Mouse (Mus musculus) spleen, adult 2 months (tissue): ENCODE measurements around the gene Mllt6. TPM values are rescaled to one million over a fixed set of nuclear protein-coding genes. Genes with fewer than 3 reads are reported as not detected.

Source experiments
- DNase-seq, 2 experiments: peaks; one replicate each; pipeline versions ENCODE4 v3.0.0 to v3.0.0-alpha.2; 2012 to 2021; ENCODE audit warnings: low spot score in 2 of 2, low read depth in 1 of 2
- H3K27ac ChIP-seq: fragments of 200-500 bp; 2 replicates; pipeline ENCODE4 v1.5.1; 2012; ENCODE audit warnings: low read length, inconsistent platforms; ENCODE audit not compliant: insufficient read depth
- H3K27me3 ChIP-seq: fragments of 200-500 bp; 2 replicates; pipeline ENCODE4 v1.6.1; 2012; ENCODE audit warnings: mild to moderate bottlenecking, moderate library complexity, low read length, inconsistent platforms; ENCODE audit not compliant: control insufficient read depth, insufficient read depth
- H3K36me3 ChIP-seq: fragments of 200-500 bp; 2 replicates; pipeline ENCODE4 v1.6.1; 2012; ENCODE audit warnings: mild to moderate bottlenecking, low read length, inconsistent platforms; ENCODE audit not compliant: control insufficient read depth, insufficient read depth
- H3K4me1 ChIP-seq: fragments of 200-500 bp; 2 replicates; pipeline ENCODE4 v1.6.1; 2011; ENCODE audit warnings: inconsistent platforms; ENCODE audit not compliant: control insufficient read depth, insufficient read depth, insufficient read length
- H3K4me3 ChIP-seq: fragments of 200-500 bp; 2 replicates; pipeline ENCODE4 v1.5.1; 2011; ENCODE audit warnings: mild to moderate bottlenecking, inconsistent platforms; ENCODE audit not compliant: insufficient read depth, insufficient read length; ENCODE audit errors: extremely low read depth
- CTCF ChIP-seq: fragments of 200-500 bp; IDR thresholded peaks from 2 replicates; pipeline ENCODE4 v1.5.1; 2011; ENCODE audit warnings: mild to moderate bottlenecking, inconsistent platforms; ENCODE audit not compliant: insufficient read depth, insufficient read length, insufficient replicate concordance; ENCODE audit errors: extremely low read depth
- POLR2A ChIP-seq: fragments of 200-500 bp; IDR thresholded peaks from 2 replicates; pipeline ENCODE4 v1.6.1; 2011; ENCODE audit warnings: low read depth, low read length, inconsistent platforms
- WGBS: fragments of 180-500 bp; shearing (Covaris S2); methylation state at CpG from one replicate; pipeline ENCODE4 v1.1.7; 2018; 5-methylcytosine and 5-hydroxymethylcytosine counted together
- polyA plus RNA-seq: library from polyadenylated mRNA; depleted of rRNA; stranded (reverse); fragments of >200 nt; gene quantifications from 2 replicates; pipeline ENCODE4 v1.2.3, GENCODE M21; 2012

Mllt6 gene
- polyA plus RNA-seq, 1 experiment, result 65.8 TPM

DNA sequence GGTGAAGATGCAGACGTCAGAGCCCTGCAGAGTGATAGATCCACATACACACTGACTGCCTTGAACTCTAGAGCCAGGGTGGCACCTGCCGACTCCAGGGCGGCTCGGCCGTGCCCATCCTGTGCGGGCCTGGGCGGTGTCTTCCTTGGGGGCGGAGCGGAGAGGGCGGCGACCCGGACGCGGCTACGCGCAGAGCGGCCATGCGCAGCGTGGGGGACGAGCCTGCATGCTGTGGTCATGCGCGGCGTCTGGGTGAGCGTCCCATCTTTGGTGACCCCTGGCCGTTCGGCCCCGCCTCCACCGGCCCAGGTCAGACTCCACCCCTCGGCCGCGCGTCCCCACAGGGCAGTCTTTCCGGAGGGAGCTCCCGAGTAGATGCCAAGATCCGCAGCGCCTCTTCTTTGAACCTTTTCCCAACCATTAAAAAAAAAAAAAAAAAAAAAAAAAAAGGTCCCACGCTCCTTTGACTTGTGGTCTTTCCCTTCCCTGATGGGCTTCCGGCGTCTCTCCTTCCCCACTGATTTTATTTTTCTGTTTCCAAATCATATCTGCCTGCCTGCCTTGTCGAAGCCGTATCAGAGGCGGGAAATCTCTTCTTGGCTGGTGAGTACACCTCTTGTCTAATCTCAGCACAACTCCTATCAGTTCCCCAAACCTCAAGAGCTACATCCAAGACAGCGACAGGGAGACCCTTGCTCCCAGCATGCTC is 22.6 kb downstream of the Mllt6 start, which contains the start of gene Cisd3:
Gene Cisd3, plus strand, starts transcription at position 214 of the 709 bp plus-strand sequence.
- peak within 1 kb of the TSS; percentile 97 for H3K27ac ChIP-seq
- no peaks in the 10 kb centered on the region for H3K27me3 ChIP-seq
- peak within 1 kb of the TSS; percentile 55; the same call in 1 of the 2 replicates for H3K4me3 ChIP-seq
- H3K36me3 ChIP-seq, result peaks cover 9% of the 10 kb centered on the region
- TF ChIP-seq CTCF (no peak), POLR2A (peak; percentile 72)
- H3K4me1 ChIP-seq, result peaks cover 21% of the 10 kb centered on the region
- WGBS, result 2% methylated on average over 43 of the region's 43 CpGs
- peak; percentile 61 to 93 for DNase-seq

DNA sequence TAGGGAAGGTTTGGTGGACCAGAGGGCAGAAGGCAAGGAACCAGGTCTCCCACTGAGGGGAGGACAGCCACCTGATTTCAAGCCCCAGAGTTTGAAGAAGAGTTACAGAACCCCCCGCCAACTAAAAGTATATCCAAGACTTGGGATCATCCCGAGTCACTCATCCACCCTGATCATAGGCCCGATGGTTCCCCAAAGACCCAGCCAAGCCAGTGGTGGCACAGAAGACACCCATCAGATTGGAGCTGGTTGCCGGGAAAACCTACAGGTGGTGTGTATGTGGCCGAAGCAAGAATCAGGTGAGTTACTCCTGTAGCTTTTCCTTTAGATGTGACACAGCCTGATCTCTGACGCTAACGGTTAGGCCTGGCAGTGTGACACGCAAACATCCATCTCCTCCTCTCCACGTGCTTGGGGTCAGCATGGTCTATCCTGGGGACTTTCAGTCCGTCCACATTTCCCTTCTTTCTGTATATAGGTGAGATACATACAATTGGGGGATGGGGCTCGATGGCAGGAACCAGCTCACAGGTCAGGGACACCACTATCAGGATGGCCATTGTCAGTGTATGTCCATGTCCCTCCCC is 23.2 kb downstream of the Mllt6 start:
- DNase-seq, result no peak
- 84% methylated on average over 11 of the region's 11 CpGs for WGBS
- TF ChIP-seq CTCF (no peak), POLR2A (no peak)
- H3K27ac ChIP-seq, result peak overlapping the region; percentile 17; the same call in 1 of the 2 replicates
- peak overlapping the region; percentile 42; the same call in 1 of the 2 replicates for H3K4me3 ChIP-seq
- no peaks in the 10 kb centered on the region for H3K27me3 ChIP-seq
- peaks cover 21% of the 10 kb centered on the region for H3K4me1 ChIP-seq
- peaks cover 7% of the 10 kb centered on the region; the same call in 1 of the 2 replicates for H3K36me3 ChIP-seq

DNA sequence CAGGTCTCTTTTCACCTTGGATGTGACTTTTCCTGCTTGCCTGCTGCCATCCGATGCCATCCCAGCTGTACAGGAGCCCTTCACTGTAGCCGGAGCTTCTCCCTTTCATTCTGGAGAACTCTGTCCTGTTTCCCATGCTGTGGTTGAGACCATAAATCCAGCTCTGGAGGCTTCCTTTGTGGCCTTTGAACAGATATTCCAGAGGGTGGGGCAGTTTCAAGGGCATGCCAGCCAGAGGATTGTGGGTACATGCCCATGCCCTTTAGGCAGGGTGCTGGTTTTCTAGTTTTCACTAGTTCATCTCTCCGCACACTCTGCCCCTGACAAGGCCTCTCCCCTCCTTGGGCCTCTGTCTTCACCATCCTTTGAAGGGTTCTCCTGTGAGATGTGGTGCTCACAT is 23.8 kb downstream of the Mllt6 start:
- Histone ChIP-seq H3K27me3 (no peaks in the 10 kb centered on the region), H3K36me3 (0 out of 2 replicates have a peak, but pooled peaks cover 1% of the 10 kb centered on the region), H3K27ac (no peak overlapping the region), H3K4me3 (no peak overlapping the region), H3K4me1 (peaks cover 21% of the 10 kb centered on the region)
- WGBS, result 97% methylated on average over 3 of the region's 3 CpGs
- TF ChIP-seq POLR2A, result no peak
- no peak for TF ChIP-seq CTCF
- no peak for DNase-seq

DNA sequence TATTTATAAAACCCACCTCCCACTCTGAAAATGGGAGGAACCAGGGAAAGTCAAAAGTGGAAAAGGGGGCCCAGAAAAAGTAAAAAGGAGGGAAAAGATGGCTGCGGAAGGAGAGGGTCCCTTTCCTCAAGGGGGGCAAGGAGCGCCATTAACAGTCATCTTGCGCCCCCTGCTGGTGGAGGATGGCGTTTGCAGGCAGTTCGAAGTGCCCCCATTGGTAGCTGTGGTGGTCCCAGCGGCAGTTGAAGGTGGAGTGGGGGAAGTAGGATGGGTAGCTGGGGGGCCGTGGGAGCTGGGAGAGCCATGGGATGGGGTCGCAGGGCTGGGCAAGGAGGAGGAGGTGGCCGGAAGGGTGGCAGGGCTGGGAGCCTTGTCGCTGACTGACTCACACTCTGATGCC is 26.6 kb downstream of the Mllt6 start:
- DNase-seq, result peak in 1 of 2 experiments; percentile 60
- H3K4me3 ChIP-seq, result no peak overlapping the region

DNA sequence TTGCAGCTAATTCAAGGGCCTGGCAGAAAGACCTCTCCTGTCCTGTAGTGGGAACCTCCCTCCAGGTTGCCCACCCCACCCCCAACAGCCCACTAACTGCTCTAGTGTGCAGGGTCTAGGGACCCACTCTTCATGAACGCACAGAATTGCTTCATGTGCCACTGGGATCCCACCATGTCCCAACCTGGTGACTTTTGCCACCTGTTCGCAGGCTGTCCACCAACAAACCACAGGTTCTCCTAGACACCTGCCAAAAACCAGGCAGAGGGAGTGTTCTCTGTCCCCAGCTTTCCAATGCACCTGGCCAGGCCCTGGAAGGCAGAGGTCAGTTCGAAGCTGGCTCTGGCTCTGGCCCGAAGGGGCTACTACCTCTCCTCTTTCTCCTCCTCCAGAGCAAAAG is 31.2 kb downstream of the Mllt6 start:
- Histone ChIP-seq H3K36me3 (0 out of 2 replicates have a peak, but pooled peaks cover 1% of the 10 kb centered on the region), H3K4me3 (no peak overlapping the region), H3K27me3 (peaks cover 10% of the 10 kb centered on the region), H3K27ac (no peak overlapping the region), H3K4me1 (peaks cover 8% of the 10 kb centered on the region; the same call in 1 of the 2 replicates)
- TF ChIP-seq CTCF (no peak), POLR2A (no peak)
- DNase-seq, result no peak
- WGBS, result 91% methylated on average over 4 of the region's 4 CpGs

More for the DNA sequence above, 26.6 kb downstream of the Mllt6 start:
- 25% methylated on average over 10 of the region's 10 CpGs for WGBS
- Histone ChIP-seq H3K36me3 (0 out of 2 replicates have a peak, but pooled peaks cover 1% of the 10 kb centered on the region), H3K27me3 (no peaks in the 10 kb centered on the region), H3K27ac (no peak overlapping the region), H3K4me1 (peaks cover 7% of the 10 kb centered on the region)
- TF ChIP-seq CTCF (peak; percentile 98), POLR2A (no peak)

DNA sequence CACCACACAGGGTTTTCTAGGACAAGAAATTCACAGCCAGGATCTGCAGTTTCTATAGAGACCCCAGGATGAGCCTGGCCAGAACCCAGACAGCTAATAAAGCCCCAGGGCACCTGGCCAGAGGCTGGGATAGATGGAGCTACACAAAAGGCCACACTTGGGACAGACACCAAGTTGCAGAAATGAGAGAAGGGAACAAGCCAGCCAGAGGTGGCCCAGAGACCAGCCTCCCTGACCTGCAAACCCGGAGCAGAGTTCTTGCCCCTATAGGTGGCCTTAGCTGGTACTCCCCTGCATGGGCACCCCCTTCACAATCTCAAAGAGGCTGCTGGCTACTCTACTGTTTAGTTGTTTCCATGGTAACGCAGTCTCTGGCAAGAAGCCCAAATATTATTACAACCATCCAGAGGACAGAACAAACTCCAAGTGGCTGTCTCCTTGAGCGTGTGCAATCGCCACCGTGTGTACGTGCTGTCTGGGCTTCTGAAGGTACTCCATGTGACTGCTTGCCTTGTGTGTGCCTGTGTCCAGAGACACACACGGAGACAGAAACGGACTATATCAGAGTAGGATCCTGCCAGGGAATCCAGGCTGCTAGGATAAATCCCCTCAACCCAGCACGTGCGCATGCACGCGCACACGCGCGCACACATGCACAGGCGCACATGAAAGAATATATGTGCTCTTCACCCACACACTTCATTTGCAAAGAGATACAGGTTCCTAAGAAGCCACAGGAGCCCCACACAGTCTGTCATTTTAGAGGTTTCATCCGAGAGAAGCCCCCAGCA is 31.9 kb downstream of the Mllt6 start:
- WGBS, result 93% methylated on average over 17 of the region's 17 CpGs

More for the DNA sequence above, 31.9 kb downstream of the Mllt6 start:
- peaks cover 10% of the 10 kb centered on the region; the same call in 1 of the 2 replicates for H3K4me1 ChIP-seq
- DNase-seq, result no peak
- H3K27me3 ChIP-seq, result peaks cover 13% of the 10 kb centered on the region
- H3K36me3 ChIP-seq, result 0 out of 2 replicates have a peak, but pooled peaks cover 1% of the 10 kb centered on the region
- H3K27ac ChIP-seq, result no peak overlapping the region
- no peak for TF ChIP-seq POLR2A
- TF ChIP-seq CTCF, result no peak
- no peak overlapping the region for H3K4me3 ChIP-seq
